Mouse (Mus musculus) small intestine, adult 2 months (tissue): ENCODE measurements around the gene Slc25a42. TPM values are rescaled to one million over a fixed set of nuclear protein-coding genes. Genes with fewer than 3 reads are reported as not detected.

Experiments
- H3K27ac ChIP-seq: fragments of 200-500 bp; 2 replicates; pipeline ENCODE4 v1.5.1; 2012; ENCODE audit warnings: low read depth, low read length, control low read depth, inconsistent platforms; ENCODE audit not compliant: insufficient read depth
- H3K27me3 ChIP-seq: fragments of 200-500 bp; 2 replicates; pipeline ENCODE4 v1.6.1; 2012; ENCODE audit warnings: mild to moderate bottlenecking, moderate library complexity, low read length, inconsistent platforms; ENCODE audit not compliant: control insufficient read depth, insufficient read depth
- H3K36me3 ChIP-seq: fragments of 200-500 bp; 2 replicates; pipeline ENCODE4 v1.6.1; 2012; ENCODE audit warnings: mild to moderate bottlenecking, low read length, control low read depth, inconsistent platforms; ENCODE audit not compliant: control insufficient read depth, insufficient read depth
- H3K4me1 ChIP-seq: fragments of 200-500 bp; 2 replicates; pipeline ENCODE4 v1.6.1; 2012; ENCODE audit warnings: low read length, inconsistent platforms, mixed read lengths; ENCODE audit not compliant: control insufficient read depth, insufficient read depth, insufficient read length
- H3K4me3 ChIP-seq: fragments of 200-500 bp; 2 replicates; pipeline ENCODE4 v1.5.1; 2012; ENCODE audit warnings: low read depth, mild to moderate bottlenecking, control low read depth, inconsistent platforms, low read length, moderate library complexity
- CTCF ChIP-seq: fragments of 200-500 bp; IDR thresholded peaks from 2 replicates; pipeline ENCODE4 v1.5.1; 2012; ENCODE audit warnings: low read depth, mild to moderate bottlenecking, control low read depth, inconsistent platforms, low read length, moderate library complexity, mixed read lengths; ENCODE audit not compliant: insufficient replicate concordance, insufficient read length; ENCODE audit errors: extremely low read depth
- POLR2A ChIP-seq: fragments of 200-500 bp; IDR thresholded peaks from 2 replicates; pipeline ENCODE4 v1.6.1; 2012; ENCODE audit warnings: low read depth, mild to moderate bottlenecking, control low read depth, inconsistent platforms, low read length, moderate library complexity
- WGBS: fragments of 180-500 bp; shearing (Covaris S2); methylation state at CpG from one replicate; pipeline ENCODE4 v1.1.7; 2018; 5-methylcytosine and 5-hydroxymethylcytosine counted together
- polyA plus RNA-seq: library from polyadenylated mRNA; depleted of rRNA; stranded (reverse); fragments of >200 nt; gene quantifications from 2 replicates; pipeline ENCODE4 v1.2.3, GENCODE M21; 2012

Slc25a42 gene
- polyA plus RNA-seq, 1 experiment, result 23.2 TPM

DNA sequence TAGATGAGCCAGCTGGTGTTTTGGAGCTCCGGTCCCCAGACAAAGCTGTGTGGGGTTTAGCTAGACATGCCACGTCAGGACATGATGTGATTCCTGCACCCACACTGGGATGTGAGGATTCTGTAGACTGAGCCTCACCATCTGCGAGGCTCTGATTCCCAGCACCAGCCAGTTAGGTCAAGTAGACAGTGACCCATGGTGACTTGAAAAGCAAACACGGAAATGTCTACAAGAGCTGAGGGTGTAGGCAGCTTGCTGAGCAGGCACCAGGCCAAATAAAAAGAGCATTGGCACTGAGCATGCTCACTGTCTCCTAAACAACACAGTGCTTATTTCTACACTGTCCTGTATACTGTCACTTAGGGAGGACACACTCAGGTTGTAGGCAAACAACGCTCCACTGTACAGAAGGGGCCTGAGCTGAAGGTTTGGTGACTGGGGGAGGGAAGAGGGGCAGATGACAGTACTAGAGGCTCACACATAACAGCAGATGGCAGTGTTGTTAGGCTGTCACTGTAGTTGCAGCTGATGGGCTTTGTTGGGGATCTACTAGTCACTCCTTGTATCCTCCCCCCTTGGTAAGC is 11.9 kb downstream of the Slc25a42 start:
- Histone ChIP-seq H3K27me3 (no peaks in the 10 kb centered on the region), H3K4me3 (no peak overlapping the region), H3K27ac (no peak overlapping the region), H3K36me3 (no peaks in the 10 kb centered on the region), H3K4me1 (peaks cover 23% of the 10 kb centered on the region)
- no peak for TF ChIP-seq POLR2A
- TF ChIP-seq CTCF, result peak; percentile 46; the same call in 1 of the 2 replicates
- 21% methylated on average over 5 of the region's 5 CpGs for WGBS

DNA sequence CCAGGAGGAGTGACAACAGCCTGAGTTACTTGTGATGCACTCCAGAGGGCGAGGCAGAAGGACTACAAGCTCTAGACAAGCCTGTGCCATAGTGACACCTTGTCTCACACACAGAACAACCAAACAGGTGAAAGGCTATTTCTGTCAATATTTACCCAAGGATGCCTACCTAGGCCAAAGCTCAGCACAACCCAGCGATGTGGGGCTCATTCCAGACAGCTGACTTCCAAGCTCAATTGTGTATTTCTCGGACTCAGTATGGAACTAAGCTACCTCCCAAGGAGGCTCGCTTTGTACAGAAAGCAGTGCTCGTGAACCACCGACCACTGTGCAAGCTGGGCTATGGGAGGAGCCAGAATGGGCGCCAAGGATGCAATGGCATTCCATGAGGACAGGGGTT is 14.5 kb downstream of the Slc25a42 start:
- Histone ChIP-seq H3K4me1 (peaks cover 35% of the 10 kb centered on the region), H3K27me3 (no peaks in the 10 kb centered on the region), H3K27ac (no peak overlapping the region), H3K4me3 (no peak overlapping the region), H3K36me3 (no peaks in the 10 kb centered on the region)
- TF ChIP-seq CTCF, result no peak
- TF ChIP-seq POLR2A, result no peak
- WGBS, result 32% methylated on average over 7 of the region's 7 CpGs

DNA sequence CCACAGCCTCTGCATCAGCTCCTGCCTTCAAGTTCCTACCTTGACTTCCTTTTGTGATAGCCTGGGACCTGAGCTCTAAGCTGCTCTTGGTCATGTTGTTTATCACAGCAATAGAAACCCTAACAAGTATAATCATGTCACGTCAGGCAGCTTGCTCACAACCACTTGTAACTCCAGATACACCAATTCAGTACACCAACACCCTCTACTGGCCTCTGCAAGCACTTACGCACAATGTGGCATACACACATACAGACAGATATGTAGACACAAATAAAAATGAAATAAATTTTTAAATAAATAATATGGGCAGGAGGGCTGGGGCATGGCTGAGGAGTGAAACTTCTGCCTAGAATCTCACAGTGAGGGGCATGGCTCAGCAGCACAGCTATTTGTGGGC is 16.3 kb downstream of the Slc25a42 start:
- WGBS, result 74% methylated on average over 2 of the region's 2 CpGs
- peaks cover 42% of the 10 kb centered on the region for H3K4me1 ChIP-seq
- TF ChIP-seq POLR2A (no peak), CTCF (no peak)
- H3K4me3 ChIP-seq, result no peak overlapping the region
- H3K27me3 ChIP-seq, result no peaks in the 10 kb centered on the region
- no peaks in the 10 kb centered on the region for H3K36me3 ChIP-seq
- H3K27ac ChIP-seq, result no peak overlapping the region

DNA sequence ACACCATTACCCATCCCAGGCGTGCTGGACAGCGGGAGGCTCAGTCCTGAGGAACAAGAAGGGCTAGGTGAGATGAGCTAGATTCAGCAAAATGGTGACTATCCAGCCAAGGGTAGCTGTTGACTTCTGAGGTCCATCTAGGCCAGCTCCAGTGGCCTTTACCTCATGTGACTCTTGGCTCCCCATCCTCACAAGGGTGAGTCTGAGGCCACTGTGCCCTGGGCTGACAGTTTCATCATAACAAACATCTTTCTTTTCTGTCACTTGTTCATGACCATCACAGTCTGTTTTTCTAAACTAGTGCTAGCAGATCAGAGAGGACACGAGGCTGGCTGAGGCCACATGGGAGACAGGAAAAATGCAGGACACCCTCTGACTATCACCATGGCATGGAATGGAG is 17.9 kb downstream of the Slc25a42 start:
- Histone ChIP-seq H3K27ac (no peak overlapping the region), H3K27me3 (no peaks in the 10 kb centered on the region), H3K4me3 (no peak overlapping the region), H3K4me1 (peaks cover 41% of the 10 kb centered on the region), H3K36me3 (no peaks in the 10 kb centered on the region)
- WGBS, result 90% methylated on average over 3 of the region's 3 CpGs
- TF ChIP-seq POLR2A, result no peak
- no peak for TF ChIP-seq CTCF

DNA sequence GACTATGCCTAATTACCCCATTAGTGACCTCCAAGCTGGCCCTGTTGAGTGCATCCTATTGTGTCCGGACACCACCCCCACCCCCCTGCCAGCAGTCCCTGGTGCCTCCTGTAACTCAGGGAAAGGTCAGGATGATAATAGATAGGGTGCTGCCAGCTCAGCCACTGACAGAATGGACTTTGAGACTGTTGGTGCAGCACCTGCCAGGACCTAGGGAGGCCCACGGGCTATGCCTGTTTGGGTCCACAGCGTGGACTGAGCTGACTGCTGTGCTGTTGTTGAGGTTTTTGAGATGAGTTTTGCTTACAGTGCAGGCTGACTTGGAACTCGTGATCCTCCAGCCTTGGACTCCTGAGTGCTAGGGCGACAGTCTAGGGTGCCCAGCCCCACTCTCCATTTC is 18.9 kb downstream of the Slc25a42 start:
- no peak overlapping the region for H3K4me3 ChIP-seq
- H3K27me3 ChIP-seq, result no peaks in the 10 kb centered on the region
- H3K27ac ChIP-seq, result peak overlapping the region; percentile 79
- TF ChIP-seq CTCF (no peak), POLR2A (no peak)
- H3K36me3 ChIP-seq, result no peaks in the 10 kb centered on the region
- H3K4me1 ChIP-seq, result peaks cover 49% of the 10 kb centered on the region
- WGBS, result 19% methylated on average over 5 of the region's 5 CpGs

DNA sequence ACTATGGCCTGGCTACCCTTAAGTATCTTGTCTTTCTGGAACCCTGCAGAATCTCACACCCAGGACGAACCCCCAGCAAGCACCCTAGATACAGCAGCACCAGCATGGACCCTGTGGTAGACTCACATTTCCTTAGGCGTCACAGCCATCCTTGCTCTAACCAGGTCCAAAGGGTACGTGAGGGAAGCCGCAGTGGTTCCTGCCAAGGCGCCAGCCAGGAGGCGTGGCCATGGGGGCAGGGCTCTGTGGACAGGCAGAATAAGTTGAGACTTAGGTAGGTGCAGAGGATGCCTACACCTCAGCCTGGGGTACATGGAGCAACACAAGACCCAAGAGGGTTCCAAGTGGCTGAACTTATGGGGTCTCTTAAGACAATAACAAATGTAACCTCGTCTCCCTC is 23.4 kb downstream of the Slc25a42 start:
- no peaks in the 10 kb centered on the region for H3K27me3 ChIP-seq
- H3K4me3 ChIP-seq, result no peak overlapping the region
- H3K36me3 ChIP-seq, result peaks cover 3% of the 10 kb centered on the region; the same call in 1 of the 2 replicates
- 34% methylated on average over 7 of the region's 7 CpGs for WGBS
- H3K27ac ChIP-seq, result peak overlapping the region; percentile 87
- no peak for TF ChIP-seq CTCF
- no peak for TF ChIP-seq POLR2A
- peaks cover 66% of the 10 kb centered on the region for H3K4me1 ChIP-seq

DNA sequence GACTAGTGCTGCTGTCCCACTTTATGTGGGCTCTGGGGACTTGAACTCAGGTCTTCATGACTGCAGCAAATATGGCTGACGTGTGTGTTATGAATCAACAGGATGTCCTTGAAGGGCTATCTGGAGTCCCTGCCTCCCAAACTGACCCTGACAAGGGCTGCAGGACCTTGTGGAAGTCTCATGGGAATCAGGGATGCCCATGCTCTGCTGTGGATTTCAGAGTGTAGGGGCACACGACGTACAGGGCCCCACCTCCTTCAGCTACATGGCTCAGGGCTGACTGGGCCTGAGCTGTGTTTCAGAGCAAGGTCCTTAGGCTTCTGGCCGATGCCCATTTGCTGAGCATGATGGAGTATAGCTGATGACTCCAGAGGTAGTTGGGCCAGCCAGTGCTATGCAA is 28.9 kb downstream of the Slc25a42 start:
- Histone ChIP-seq H3K4me1 (peaks cover 26% of the 10 kb centered on the region), H3K36me3 (peaks cover 22% of the 10 kb centered on the region), H3K27ac (no peak overlapping the region), H3K4me3 (no peak overlapping the region), H3K27me3 (no peaks in the 10 kb centered on the region)
- WGBS, result 89% methylated on average over 4 of the region's 4 CpGs
- no peak for TF ChIP-seq POLR2A
- TF ChIP-seq CTCF, result no peak
